21 mouse cellular contexts compared by ENCODE assay signal in genomic region chr17:13329967-13330366, GRCm38 (mm10). TPM values are rescaled to one million over a fixed set of nuclear protein-coding genes. Genes with fewer than 3 reads are reported as not detected.
DNase-seq lines count a peak whose midpoint lies in the region; ATAC-seq and TF ChIP-seq lines count a peak whose summit lies in the region.
"Not testable (repeated sequence)": the region's sequence is repeated elsewhere in the genome, so short reads cannot be mapped to it uniquely, and the experiment has no call there.
"Had no signal": no experiment of that assay in that cellular context is flagged by ENCODE, and none has a peak within 500 bp of the region (broad histone marks: within the 10 kb centered on the region; RNA-seq: fewer than 3 reads in every experiment).

No protein-coding gene starts in this region.

- not testable (repeated sequence) for TF ChIP-seq CTCF in hindbrain, postnatal 0 days (IDR thresholded peaks at IDR 0.05; ENCODE audit: low read depth); lung, postnatal 0 days (IDR thresholded peaks at IDR 0.05)

- not testable (repeated sequence) for H3K4me2 ChIP-seq in embryonic facial prominence, embryonic 15.5 days (replicated peaks); heart, embryonic 15.5 days; hindbrain, postnatal 0 days (ENCODE audit: low read depth, low read length); kidney, embryonic 16.5 days (replicated peaks; ENCODE audit: low read depth, low read length); lung, postnatal 0 days (replicated peaks; ENCODE audit: low read depth, low read length); midbrain, embryonic 13.5 days (replicated peaks); neural tube, embryonic 15.5 days

- not testable (repeated sequence) for H3K4me3 ChIP-seq in embryonic facial prominence, embryonic 15.5 days (replicated peaks); heart, embryonic 15.5 days; hindbrain, postnatal 0 days (ENCODE audit: low read length); kidney, embryonic 16.5 days (ENCODE audit: low read length); lung, postnatal 0 days (ENCODE audit: low read depth, low read length); midbrain, embryonic 13.5 days (replicated peaks); neural tube, embryonic 15.5 days (replicated peaks)

- not testable (repeated sequence) for TF ChIP-seq EP300 in lung, postnatal 0 days (IDR thresholded peaks at IDR 0.05)

- not testable (repeated sequence) for H3K27me3 ChIP-seq in embryonic facial prominence, embryonic 15.5 days; heart, embryonic 15.5 days; hindbrain, postnatal 0 days (ENCODE audit: insufficient read depth, low read length); kidney, embryonic 16.5 days (ENCODE audit: insufficient read depth, low read length); lung, postnatal 0 days (replicated peaks; ENCODE audit: insufficient read depth, low read length); midbrain, embryonic 13.5 days; neural tube, embryonic 15.5 days (replicated peaks)

- not testable (repeated sequence) for H3K27ac ChIP-seq in embryonic facial prominence, embryonic 15.5 days (replicated peaks); heart, embryonic 15.5 days; hindbrain, postnatal 0 days; kidney, embryonic 16.5 days (ENCODE audit: low read length); lung, postnatal 0 days (ENCODE audit: low read length); midbrain, embryonic 13.5 days; neural tube, embryonic 15.5 days (replicated peaks)

- peak; percentile 36; the same call in 1 of the 2 replicates for ATAC-seq in embryonic facial prominence, embryonic 15.5 days (ENCODE audit: insufficient number of reproducible peaks, low FRiP score, low TSS enrichment, low read depth)
- ATAC-seq in heart, embryonic 15.5 days (replicated peaks; ENCODE audit: insufficient number of reproducible peaks, insufficient read depth, low FRiP score, low read depth) = 0 out of 2 replicates have a peak, but pooled peaks have one; percentile 7
- ATAC-seq in hindbrain, postnatal 0 days = 0 out of 2 replicates have a peak, but pooled peaks have one; percentile 21
- ATAC-seq in kidney, embryonic 16.5 days (ENCODE audit: low FRiP score, low TSS enrichment) = 0 out of 2 replicates have a peak, but pooled peaks have one; percentile 40
- ATAC-seq in lung, postnatal 0 days = peak; percentile 35
- ATAC-seq in midbrain, embryonic 13.5 days = peak; percentile 51
- ATAC-seq in neural tube, embryonic 15.5 days (ENCODE audit: low FRiP score) = peak; percentile 41; the same call in 1 of the 2 replicates

- H3K9ac ChIP-seq in embryonic facial prominence, embryonic 15.5 days; heart, embryonic 15.5 days; hindbrain, postnatal 0 days (replicated peaks; ENCODE audit: low read length); kidney, embryonic 16.5 days (replicated peaks; ENCODE audit: low read length); lung, postnatal 0 days (replicated peaks; ENCODE audit: low read depth); midbrain, embryonic 13.5 days (replicated peaks); neural tube, embryonic 15.5 days (replicated peaks): not testable (repeated sequence)

- 80% methylated on average over 4 of the region's 4 CpGs for WGBS in embryonic facial prominence, embryonic 15.5 days
- WGBS in heart, embryonic 15.5 days = 71% methylated on average over 4 of the region's 4 CpGs
- WGBS in hindbrain, postnatal 0 days = 79% methylated on average over 4 of the region's 4 CpGs
- WGBS in kidney, embryonic 16.5 days = 79% methylated on average over 4 of the region's 4 CpGs
- 74% methylated on average over 4 of the region's 4 CpGs for WGBS in lung, postnatal 0 days
- 82% methylated on average over 4 of the region's 4 CpGs for WGBS in midbrain, embryonic 13.5 days
- 86% methylated on average over 4 of the region's 4 CpGs for WGBS in neural tube, embryonic 15.5 days

- H3K9me3 ChIP-seq in embryonic facial prominence, embryonic 15.5 days (replicated peaks) = peaks cover 33% of the 10 kb centered on the region
- H3K9me3 ChIP-seq in heart, embryonic 15.5 days (replicated peaks) = peaks cover 16% of the 10 kb centered on the region; the same call in 1 of the 2 replicates
- H3K9me3 ChIP-seq in hindbrain, postnatal 0 days (ENCODE audit: low read length) = peaks cover 13% of the 10 kb centered on the region
- peaks cover 27% of the 10 kb centered on the region for H3K9me3 ChIP-seq in kidney, embryonic 16.5 days (ENCODE audit: low read length)
- not testable (repeated sequence) for H3K9me3 ChIP-seq in lung, postnatal 0 days (ENCODE audit: low read length)
- H3K9me3 ChIP-seq in midbrain, embryonic 13.5 days = peaks cover 55% of the 10 kb centered on the region
- peaks cover 48% of the 10 kb centered on the region for H3K9me3 ChIP-seq in neural tube, embryonic 15.5 days (replicated peaks)

- not testable (repeated sequence) for DNase-seq in hindbrain, postnatal 0 days (ENCODE audit: low spot score); lung, postnatal 0 days (ENCODE audit: low spot score)

- not testable (repeated sequence) for H3K4me1 ChIP-seq in embryonic facial prominence, embryonic 15.5 days; heart, embryonic 15.5 days (replicated peaks); hindbrain, postnatal 0 days (ENCODE audit: insufficient read depth, low read length); kidney, embryonic 16.5 days (ENCODE audit: insufficient read depth, low read length); lung, postnatal 0 days (ENCODE audit: insufficient read depth, low read depth, low read length); midbrain, embryonic 13.5 days (replicated peaks); neural tube, embryonic 15.5 days

- H3K36me3 ChIP-seq in embryonic facial prominence, embryonic 15.5 days; heart, embryonic 15.5 days; hindbrain, postnatal 0 days (ENCODE audit: insufficient read depth, low read length); kidney, embryonic 16.5 days (ENCODE audit: insufficient read depth, low read length); lung, postnatal 0 days (ENCODE audit: insufficient read depth, low read length); midbrain, embryonic 13.5 days; neural tube, embryonic 15.5 days: not testable (repeated sequence)

RNA-seq across cellular contexts. Expression of gene Tcp10c, which starts 24.4 kb away (rescaled TPM):
- polyA plus RNA-seq in embryonic facial prominence, embryonic 15.5 days (2015; fragmentation: Nextera tagmentation; extraction: Ambion mirVana) = not detected in 2 replicates
- not detected in 2 replicates for polyA plus RNA-seq in heart, embryonic 15.5 days (2015; fragmentation: Nextera tagmentation; extraction: Ambion mirVana)
- total RNA-seq in hindbrain, postnatal 0 days (2014; rRNA removed) = not detected in 2 replicates
- not detected in 2 replicates for polyA plus RNA-seq in hindbrain, postnatal 0 days (2015; fragmentation: Nextera tagmentation; extraction: Ambion mirVana)
- polyA plus RNA-seq in kidney, embryonic 16.5 days (2015; fragmentation: Nextera tagmentation; extraction: Ambion mirVana) = not detected in 2 replicates
- polyA plus RNA-seq in lung, postnatal 0 days (2015; fragmentation: Nextera tagmentation; extraction: Ambion mirVana) = not detected in 2 replicates
- polyA plus RNA-seq in midbrain, embryonic 13.5 days (2015; fragmentation: Nextera tagmentation; extraction: Ambion mirVana) = 0.10 TPM in 1 of 2 replicates, not detected in the other
- polyA plus RNA-seq in neural tube, embryonic 15.5 days (2015; fragmentation: Nextera tagmentation; extraction: Ambion mirVana) = not detected in 2 replicates
- total RNA-seq: adrenal gland, adult 18-20 months; adrenal gland, postnatal 14 days; CH12.LX; gastrocnemius, adult 2 months; gastrocnemius, postnatal 25 days; granulocyte monocyte progenitor cell, adult 5-6 weeks; heart, postnatal 25 days had no signal
- polyA plus RNA-seq: activated CD4-positive, CD25-positive, alpha-beta regulatory T cell, adult 4 months; embryonic facial prominence, embryonic 14.5 days; erythroblast, embryonic 14.5 days; forebrain, embryonic 10.5 days; forebrain, embryonic 14.5 days; heart, embryonic 16.5 days; hindbrain, embryonic 10.5 days had no signal
